Mouse (Mus musculus): Measurements from ENCODE around the gene Tdrd1.

Gene Tdrd1

DNA sequence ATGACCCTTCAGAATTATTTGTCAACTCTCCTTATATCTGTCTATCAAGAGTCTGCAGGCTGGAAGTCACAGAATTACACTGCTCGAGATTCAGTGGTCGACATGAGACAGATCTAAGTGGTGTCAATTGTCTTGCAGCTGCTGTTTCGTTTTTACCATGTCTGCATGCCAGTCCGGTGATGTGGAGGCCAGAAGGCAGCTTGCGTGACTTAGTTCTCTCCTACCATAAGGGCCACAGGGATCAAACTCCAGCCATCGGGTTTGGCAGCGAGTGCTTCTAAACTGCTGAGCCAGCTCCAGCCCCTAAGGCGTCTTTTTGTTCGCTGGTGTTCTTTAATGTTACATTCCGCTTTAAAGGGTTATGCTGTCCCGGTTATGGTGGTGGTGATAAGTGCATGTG, 2.3 kb downstream of the Tdrd1 start:
- DNase-seq (ENCODE audit: low read depth, low spot score) = no peak

DNA sequence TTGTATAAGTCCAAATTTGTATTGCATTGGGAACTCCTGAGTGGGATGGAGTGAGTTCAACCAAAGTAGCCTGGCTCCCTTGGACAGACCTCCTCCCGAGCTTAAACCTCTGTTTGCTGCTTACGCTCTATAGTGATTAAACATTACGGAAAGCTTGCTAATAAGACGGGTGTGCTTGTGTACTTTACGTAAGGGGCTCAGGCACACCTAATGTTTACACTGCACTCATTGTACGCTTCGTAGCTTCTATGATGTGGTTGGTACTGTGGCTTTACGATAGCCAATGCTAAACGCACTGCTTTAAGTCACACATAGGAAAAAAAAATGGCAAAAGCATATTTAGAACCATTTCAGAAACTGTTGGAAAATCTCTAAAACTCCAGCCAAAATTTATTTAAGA, 3.3 kb downstream of the Tdrd1 start:
- DNase-seq (ENCODE audit: low read depth, low spot score) = no peak

DNA sequence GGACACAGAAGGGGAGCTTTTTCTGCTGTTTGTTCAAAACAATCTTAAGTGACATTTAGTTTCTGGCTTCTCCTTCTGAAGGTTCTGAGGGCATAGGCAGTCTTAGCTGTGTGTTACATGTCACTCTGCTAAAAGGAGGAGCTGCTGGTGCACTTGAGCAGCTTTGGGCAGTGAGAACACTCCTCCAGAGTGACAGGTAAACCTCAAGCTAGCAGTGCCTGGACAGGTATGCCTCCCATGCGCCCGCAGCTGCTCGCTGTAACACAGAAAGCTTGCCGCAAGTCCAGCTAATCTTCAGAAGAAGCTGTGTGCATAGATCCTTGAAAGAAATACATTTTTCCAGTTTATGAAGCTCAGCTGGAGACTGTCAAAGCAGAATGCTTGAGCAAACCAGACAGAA, 4.2 kb downstream of the Tdrd1 start:
- DNase-seq (ENCODE audit: low read depth, low spot score) = no peak

DNA sequence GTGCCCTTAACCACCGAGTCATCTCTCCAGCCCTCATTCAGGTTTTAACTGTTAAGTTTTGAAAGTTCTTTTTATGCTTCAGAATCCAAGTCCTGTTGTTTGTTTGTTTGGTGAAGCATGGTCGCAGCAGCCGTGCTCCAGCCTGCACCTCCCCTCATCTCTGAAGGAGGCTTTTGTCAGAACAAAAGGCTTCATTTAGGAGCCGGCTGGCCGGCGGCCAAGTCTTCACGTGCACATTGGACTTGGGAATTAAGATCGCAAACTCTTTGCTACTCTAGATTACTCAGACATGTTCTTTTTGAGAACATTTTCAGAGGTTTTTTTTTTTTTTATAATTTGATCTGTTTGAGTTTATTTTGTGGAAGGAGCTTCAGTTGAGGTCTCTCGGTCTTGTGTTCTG, 9.3 kb downstream of the Tdrd1 start:
- no peak for DNase-seq (ENCODE audit: low read depth, low spot score)

DNA sequence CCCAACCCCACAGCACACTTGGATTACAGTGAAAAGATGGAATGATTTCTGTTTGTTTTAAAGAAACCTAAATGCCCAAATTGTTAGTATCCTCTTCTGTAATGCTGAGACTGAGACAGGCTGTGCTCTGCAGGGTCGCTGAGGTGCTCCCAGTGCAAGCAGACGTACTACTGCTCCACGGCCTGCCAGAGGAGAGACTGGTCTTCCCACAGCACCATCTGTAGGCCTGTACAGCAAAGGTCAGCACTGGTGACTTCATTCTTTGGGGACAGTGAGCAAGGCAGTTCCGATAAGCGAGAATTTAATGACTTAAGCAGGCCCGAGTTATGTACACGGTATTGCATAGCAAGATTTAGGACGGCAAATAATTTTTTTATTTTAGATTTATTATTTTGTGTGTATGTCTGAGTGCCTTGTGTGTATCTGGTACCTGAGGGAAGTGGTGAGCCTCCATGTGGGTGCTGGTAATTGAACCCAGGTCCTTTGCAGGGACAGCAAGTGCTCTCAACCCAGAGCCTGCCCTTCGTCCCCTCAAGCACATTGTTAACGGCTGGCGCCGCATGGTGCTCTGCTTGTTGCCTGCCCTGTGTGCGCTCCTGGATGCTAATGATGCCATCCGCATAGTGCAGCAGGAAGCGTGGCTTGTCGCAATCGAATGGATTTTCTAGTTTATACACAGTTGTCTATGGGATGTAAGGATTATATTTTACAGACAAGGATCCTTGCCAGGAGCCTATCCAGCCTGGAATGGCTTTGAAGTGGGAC, 13.1 kb downstream of the Tdrd1 start:
- DNase-seq (ENCODE audit: low read depth, low spot score) = no peak

DNA sequence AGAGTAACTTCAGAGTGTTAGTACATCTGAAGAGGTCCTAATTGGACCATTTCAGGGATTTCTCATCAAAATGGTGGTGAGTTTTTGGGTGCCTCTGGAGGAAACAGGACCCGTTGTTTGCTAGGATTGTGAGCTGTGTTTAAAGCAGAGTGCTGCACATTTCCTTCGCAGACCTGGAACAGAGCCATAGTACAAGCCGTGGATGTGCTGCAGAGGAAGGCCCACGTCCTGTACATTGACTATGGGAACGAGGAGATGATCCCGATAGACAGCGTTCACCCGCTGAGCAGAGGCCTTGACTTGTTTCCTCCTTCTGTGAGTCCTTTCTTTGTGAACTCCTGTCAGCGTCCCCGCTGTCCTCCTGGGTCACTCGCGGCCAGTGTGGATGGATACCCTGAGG, 17.0 kb downstream of the Tdrd1 start:
- no peak for DNase-seq (ENCODE audit: low read depth, low spot score)

DNA sequence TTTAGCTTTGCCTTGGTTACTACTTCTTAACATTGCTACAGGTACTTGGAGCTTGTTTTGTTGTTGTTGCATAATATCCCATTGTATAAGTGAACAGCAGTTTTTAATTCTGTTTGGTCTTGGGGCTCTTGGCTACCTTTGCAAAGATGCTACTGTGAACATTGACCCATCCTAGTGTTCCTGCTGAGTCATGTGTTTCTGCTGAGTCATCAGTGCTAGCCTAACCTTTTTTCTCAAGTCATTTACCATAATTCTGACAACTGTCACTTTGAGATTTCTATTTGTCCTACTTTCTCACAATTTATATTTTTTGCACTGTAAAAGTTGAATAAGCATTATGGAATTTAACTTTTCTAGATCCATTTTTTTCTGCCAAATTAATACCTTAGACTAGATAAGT, 26.6 kb downstream of the Tdrd1 start:
- no peak for DNase-seq (ENCODE audit: low read depth, low spot score)

DNA sequence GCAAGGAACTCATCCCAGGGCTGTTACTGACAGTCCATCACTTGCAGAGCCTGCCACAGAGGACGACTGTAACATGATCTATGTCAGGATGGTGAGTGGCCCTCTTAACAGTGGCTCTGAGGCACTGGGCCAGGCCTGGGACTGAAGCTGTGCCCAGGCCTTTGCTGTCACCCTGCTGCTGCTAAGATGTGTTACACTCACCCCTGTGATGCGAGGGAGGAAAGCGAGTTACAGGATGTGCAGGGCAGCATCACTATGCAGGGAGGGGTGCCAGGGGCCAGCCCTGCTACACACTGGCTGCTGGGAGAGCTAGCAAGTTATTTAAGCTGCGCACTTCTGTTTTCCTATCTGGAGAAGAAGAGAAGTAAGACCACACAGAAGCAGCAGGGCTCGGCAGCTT, 30.4 kb downstream of the Tdrd1 start:
- no peak for DNase-seq (ENCODE audit: low read depth, low spot score)

DNA sequence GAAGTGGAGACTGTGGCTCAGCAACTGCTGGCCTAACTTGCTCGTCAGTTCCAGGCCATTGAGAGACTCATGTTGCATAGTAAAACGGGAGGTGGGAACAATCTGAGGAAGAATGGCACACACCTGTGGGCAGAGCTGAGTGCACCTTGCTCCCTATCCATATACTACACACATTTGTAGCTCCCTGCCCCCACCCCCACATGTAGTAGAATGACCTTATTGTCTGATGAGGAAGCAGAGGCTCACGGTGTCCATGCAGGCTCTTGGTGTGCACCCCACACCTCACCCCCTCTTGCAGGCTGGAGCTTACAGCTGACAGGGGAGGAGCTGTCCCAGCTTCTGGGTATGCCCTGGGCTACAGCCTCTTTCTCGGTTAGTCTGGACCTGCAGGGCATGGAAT, 41.7 kb downstream of the Tdrd1 start:
- DNase-seq (ENCODE audit: low read depth, low spot score) = no peak

DNA sequence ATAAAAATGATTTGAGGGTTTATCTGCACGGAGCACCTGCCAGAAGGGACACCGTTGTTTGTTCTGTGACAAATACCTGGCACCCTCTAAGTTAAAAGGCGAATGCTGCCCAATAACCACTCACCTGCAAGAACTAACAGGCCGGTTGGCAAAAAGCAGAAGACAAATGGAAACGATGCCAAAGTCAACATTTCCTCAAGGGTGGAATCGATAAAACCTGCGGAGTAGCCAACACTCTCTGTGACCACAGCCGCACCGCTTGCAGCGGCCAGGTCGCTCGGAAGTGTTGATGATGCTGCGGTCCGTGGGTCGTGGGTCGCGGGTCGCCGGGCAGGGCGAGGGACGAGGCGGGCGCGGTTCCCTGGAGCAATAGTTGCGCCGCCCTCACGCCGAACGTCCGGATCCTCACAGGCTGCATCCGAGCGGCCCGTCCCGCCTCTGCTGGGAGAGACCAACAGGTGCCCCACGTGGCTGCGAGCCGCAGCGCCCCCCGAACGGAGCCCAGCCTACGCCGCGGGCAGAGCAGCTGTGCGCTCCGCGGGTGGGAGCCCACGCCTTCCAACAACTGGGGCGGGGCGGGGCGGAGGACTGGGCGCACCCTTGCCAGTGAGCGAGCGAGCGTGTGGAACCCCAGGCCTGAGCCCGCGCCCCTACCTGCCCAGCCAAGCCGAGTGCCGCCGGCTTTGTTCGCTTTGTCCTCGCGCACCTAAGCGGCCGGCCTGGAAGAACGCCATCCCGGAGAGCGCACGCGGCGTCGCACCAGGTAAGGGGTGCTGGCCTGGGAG, 48.0 kb downstream of the Tdrd1 start, which contains the start of gene Vwa2:
Vwa2 (plus strand) TSS at position 434 of the 785 bp plus-strand sequence.
- DNase-seq (ENCODE audit: low read depth, low spot score) = peak; percentile 47

DNA sequence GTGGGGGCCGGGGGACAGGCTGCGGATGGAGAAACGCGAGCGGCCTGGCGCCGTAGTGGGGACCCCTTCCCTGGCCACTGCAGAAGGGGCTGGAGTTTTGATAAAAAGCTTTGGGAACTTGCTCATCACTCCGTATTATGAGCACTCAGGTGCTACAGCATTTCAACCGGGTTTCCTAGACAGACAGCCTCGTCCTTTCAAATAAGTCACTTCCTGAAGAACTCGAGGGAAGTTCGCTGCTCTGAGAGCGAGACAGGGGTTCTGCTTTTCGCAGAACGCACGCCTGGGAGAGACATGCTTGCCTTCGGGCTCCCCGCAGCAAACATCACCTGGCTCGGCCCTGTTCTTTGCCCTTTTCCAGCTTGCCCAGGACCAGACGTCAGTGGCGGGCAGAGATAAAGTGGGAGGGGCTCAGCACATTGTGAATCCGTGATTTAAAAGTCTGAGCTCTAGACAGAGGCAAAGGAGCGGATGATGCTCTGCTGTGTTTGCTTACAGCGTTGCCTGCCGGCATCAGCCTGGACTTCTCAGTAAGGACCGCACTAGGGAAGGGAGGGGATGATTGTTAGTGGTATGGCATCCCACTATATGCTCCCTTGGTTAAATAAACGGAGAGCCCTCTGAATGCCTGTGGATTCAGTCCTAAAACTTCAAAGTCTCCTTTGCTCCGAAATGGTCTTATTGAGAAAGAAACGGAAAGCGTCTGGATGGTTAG, 48.7 kb downstream of the Tdrd1 start:
- DNase-seq (ENCODE audit: low read depth, low spot score) = no peak

DNA sequence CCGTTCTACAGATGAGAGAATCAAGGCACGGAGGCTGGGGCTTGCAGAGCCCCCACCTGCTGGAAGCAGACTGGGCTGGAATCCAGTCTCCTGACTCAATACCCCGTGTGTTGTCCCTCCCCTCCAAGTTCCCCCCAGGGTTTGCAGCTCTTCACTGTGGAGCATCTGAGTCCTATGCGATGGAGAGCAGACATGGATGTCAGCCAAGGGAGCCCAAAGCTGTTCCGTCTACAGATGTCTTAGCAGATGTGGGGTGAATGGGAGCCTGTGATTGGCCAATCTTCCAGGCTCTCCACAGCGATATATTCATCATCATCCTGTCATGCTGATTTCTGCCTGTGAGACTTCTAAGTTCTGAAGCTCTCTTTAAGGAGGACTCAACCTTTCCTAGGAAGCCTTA, 51.4 kb downstream of the Tdrd1 start:
- no peak for DNase-seq (ENCODE audit: low read depth, low spot score)

DNA sequence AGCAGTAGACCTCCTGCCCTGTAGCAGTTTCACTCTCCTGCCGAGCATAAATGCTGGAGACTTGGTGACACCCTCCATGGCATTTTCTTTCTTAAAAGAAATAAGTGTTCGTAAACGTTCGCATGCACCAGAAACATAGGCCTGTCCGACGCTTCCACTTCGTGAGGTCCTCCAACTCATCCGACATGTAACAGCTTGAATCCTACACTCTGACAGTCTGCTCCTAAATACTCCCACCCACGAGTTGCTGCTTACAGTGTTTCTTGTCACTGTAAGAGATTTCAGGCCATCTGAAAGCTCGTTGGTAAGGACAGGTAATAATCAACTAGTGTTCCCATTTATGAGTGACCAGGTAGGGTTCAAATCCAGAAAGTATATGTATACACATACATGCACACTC, 61.9 kb downstream of the Tdrd1 start:
- DNase-seq (ENCODE audit: low read depth, low spot score) = no peak

DNA sequence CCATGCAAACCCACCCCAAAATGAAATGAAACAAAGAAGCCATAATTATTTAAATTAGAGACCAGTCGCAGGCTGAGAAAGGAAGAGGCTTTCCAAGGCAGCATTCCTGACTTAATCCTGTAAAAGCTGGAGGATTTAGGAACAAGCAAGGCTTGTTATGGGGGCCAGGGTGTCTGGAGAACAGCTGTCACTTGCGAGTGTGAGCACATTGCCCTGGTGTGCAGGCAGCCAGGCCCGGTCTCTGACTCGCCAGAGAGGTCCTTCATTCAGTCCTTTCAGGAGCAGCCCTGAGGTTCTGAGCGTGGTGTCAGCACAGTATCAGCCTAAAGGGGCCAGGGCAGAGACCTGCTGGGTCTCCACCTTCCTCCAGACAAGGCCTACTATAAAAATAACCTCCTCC, 62.6 kb downstream of the Tdrd1 start:
- DNase-seq (ENCODE audit: low read depth, low spot score) = no peak

DNA sequence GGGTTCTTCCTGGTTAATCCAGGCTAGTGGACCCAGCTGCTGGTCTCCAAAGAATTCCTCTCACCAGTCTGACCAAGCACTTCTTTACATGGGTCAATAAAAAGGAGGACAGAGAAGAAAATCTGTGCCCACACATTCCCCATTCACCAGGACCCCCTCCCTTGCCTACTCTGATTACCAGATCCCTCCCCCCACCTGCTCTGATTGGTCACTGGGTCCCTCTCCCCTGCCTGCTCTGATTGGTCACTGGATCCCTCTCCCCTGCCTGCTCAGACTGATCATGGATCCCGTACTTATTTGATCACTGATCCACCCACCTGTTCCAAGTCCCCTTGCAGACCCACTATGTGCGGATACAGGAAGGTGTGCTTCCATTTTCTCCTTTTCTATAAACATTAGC, 65.4 kb downstream of the Tdrd1 start:
- DNase-seq (ENCODE audit: low read depth, low spot score) = peak; percentile 51

DNA sequence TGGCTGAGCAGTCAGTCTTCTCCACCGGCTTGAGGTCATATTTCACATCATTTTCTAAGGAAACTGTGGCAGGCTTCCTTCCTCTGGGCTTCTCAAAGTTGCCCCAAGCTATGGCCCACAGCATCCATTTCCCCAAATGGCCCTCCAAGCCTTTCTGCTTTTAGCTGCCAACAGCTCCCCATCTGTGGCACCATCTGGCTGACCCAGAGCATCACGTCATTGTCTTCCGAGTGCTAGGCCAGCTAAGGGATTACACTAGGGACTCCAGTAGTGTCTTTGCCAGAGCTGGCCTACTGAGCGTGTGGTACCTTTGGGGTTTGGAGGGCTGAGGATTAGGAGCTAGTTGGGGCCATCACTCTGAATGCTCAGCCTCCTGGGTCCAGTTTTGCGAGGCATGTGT, 66.6 kb downstream of the Tdrd1 start:
- DNase-seq (ENCODE audit: low read depth, low spot score) = no peak

DNA sequence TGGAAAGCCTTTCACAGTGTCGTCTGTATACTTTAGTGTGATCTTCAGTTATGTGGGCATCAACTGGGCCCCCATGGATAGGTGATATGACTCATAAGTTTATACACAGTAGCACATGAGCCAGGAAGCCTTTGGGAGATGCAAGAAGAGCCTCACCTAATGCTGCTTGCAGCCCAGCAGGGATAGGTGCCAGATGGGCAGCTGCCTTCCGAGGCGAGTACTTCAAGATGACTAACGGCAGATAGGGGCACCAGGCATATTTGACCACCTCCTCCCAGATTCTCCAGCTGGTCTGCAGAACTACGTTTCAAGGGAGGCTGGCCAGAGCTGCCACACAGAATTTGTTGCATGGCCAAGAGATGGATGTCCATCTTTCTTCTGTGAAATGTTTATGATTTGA, 67.3 kb downstream of the Tdrd1 start:
- DNase-seq (ENCODE audit: low read depth, low spot score) = no peak

DNA sequence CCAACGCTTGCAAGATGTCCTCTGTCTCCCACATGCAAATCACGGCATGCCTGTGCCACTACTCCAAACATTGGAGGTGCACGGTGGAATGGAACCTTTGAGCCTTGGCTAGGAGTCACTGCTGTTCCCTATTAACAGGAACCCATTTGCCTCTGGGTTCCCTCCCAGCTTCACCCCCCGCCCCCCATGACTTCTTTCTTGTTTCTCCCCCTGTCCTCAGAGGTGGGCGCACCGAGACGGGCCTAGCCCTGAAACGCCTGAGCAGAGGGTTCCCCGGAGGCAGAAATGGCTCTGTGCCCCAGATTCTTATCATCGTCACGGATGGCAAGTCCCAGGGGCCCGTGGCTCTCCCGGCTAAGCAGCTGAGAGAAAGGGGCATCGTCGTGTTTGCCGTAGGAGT, 71.6 kb downstream of the Tdrd1 start:
- no peak for DNase-seq (ENCODE audit: low read depth, low spot score)

DNA sequence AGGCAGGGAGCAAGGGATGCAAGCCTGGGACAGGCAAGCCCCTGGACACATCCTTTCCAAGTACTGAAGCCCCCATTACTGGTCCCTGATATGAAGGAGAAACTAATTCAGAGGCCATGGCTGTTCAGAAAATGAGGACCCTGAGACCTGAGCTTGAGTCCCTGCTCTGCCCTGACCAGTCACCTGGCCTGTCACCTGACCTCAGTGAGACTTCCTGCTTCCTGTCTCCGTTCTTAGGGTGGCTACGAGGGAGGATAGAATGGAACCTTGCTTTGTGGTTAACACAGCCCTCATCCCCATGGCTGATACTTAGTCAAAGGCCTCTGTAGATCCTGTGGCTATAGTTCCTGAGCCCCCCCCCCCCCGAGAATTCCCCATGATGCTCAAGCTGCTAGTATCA, 78.1 kb downstream of the Tdrd1 start:
- DNase-seq (ENCODE audit: low read depth, low spot score) = no peak

DNA sequence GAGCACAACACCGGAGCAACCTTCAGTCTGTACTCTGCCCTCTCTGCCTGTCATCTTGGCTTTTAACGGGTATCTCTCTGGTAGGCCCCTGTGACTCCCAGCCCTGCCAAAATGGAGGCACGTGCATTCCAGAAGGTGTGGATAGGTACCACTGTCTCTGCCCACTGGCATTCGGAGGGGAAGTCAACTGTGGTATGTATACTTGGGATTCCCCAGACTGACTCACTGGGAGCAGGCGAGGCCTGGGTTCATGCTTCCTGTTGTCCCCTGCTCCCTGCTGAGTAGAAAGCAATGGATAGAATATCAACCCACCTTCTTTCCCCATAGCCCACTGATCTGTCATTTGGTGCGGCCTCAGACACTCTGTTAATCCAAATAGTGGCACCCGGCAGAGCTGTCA, 79.4 kb downstream of the Tdrd1 start:
- DNase-seq (ENCODE audit: low read depth, low spot score) = no peak

DNA sequence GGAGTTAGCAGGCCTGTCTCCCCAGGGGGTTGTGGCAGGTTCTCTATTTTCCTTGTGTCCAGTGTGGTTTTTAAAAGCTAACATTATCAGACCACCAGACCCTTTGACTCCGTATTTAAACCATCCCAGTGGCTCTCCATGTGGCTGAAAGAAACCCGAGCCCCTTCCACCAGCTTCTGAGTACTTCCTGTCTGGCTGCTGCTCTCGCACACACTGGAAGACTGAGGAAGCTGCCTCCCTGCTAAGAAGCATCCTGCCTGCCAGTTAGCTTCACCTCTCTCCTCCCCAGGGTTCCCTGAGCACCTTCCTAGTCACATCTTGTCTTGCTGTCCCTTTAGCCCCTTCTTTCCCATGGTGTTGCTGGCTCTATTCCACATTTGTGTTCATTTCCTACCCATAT, 81.8 kb downstream of the Tdrd1 start:
- DNase-seq (ENCODE audit: low read depth, low spot score) = no peak

DNA sequence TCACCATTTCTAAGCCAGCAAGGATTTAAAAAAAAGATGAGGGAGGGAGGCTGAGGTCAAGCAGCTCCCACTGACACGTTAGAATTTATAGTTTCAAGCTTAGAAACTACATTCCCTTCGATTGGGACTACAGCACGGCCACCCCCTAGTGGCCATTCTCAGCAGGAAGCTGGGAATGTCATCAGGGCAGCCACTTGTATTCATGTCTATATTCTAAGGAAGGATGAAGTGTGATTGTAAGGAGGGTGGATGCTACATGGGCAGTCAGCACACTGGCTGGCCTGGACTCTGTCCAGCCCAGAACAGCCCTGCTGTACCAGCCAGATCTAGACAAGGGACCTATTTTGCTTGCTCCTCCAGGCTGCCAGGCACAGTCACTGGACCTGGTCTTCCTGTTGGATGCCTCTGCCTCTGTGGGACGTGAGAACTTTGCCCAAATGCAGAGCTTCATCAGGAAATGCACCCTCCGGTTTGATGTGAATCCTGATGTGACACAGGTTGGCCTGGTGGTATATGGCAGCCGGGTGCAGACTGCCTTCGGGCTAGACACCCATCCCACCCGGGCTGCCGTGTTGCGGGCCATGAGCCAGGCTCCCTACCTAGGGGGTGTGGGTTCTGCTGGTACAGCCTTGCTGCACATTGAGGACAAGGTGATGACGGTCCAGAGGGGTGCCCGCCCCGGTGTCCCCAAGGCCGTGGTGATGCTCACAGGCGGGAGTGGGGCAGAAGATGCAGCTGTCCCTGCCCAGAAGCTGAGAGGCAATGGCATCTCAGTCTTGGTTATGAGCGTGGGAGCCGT, 82.7 kb downstream of the Tdrd1 start:
- DNase-seq (ENCODE audit: low read depth, low spot score) = peak; percentile 83
